Mouse (Mus musculus) hindbrain, embryonic 16.5 days (tissue): ENCODE data around the gene Krtap29-1. TPM values are rescaled to one million over a fixed set of nuclear protein-coding genes. Genes with fewer than 3 reads are reported as not detected.

ENCODE experiments used
- ATAC-seq: fragments of 200-750 bp; cut with Nextera tagmentation; 2 replicates; pipeline ENCODE4 v1.8.0; 2017; ENCODE audit warnings: moderate TSS enrichment, moderate library complexity
- H3K27ac ChIP-seq: fragments of 300-500 bp; sonication (generic); 2 replicates; pipeline ENCODE4 v1.5.1; 2014; ENCODE audit warnings: low read depth, mild to moderate bottlenecking, control low read depth, low read length, moderate library complexity
- H3K27me3 ChIP-seq: fragments of 300-500 bp; sonication (generic); replicated peaks from 2 replicates; pipeline ENCODE4 v1.6.1; 2014; ENCODE audit warnings: low read length; ENCODE audit not compliant: control insufficient read depth, insufficient read depth
- H3K36me3 ChIP-seq: fragments of 300-500 bp; sonication (generic); 2 replicates; pipeline ENCODE4 v1.6.1; 2014; ENCODE audit warnings: mild to moderate bottlenecking, low read length, moderate library complexity, mixed read lengths; ENCODE audit not compliant: control insufficient read depth, insufficient read depth
- H3K4me1 ChIP-seq: fragments of 300-500 bp; sonication (generic); 2 replicates; pipeline ENCODE4 v1.6.1; 2014; ENCODE audit warnings: low read depth, low read length; ENCODE audit not compliant: control insufficient read depth, insufficient read depth
- H3K4me2 ChIP-seq: fragments of 300-500 bp; sonication (generic); 2 replicates; pipeline ENCODE4 v1.6.1; 2014; ENCODE audit warnings: mild to moderate bottlenecking, low read length, control low read depth, moderate library complexity
- H3K4me3 ChIP-seq: fragments of 300-500 bp; sonication (generic); 2 replicates; pipeline ENCODE4 v1.5.1; 2014; ENCODE audit warnings: mild to moderate bottlenecking, low read length, control low read depth, moderate library complexity
- H3K9ac ChIP-seq: fragments of 300-500 bp; sonication (generic); 2 replicates; pipeline ENCODE4 v1.6.1; 2014; ENCODE audit warnings: low read depth, mild to moderate bottlenecking, control low read depth, low read length, moderate library complexity
- H3K9me3 ChIP-seq: fragments of 300-500 bp; sonication (generic); 2 replicates; pipeline ENCODE4 v1.6.1; 2014; ENCODE audit warnings: mild to moderate bottlenecking, low read length, moderate library complexity; ENCODE audit not compliant: control insufficient read depth
- WGBS: fragments of 180-500 bp; shearing (Covaris S2); extraction: QIAGEN DNeasy Blood & Tissue Kit; methylation state at CpG from one replicate; pipeline ENCODE4 v1.1.7; 2014; 5-methylcytosine and 5-hydroxymethylcytosine counted together
- polyA plus RNA-seq: library from polyadenylated mRNA; unstranded; fragments of >200 nt; fragmentation: Nextera tagmentation; extraction: Ambion mirVana; gene quantifications from 2 replicates; pipeline ENCODE4 v1.2.1, GENCODE M21; 2015

Gene Krtap29-1
- not detected in 2 replicates for polyA plus RNA-seq

DNA sequence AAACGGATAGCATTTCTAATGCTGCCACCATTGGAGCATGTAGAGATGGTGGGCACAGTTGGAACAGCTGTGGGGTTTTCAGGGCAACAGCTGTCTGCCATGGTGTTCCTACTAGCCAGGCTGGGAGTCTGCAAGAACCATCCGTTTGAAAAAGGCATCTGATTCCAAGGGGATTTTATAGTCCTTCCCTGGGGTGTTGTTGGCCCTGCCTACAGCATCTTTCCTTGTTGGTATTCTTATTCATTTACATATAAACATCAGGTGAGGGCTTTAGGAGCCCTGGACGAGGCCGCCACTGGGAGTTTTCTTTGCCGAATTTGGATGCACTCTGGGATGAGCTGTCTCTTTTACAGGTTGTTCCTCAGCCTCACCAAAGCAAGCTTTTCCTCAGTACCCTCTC lies at the start of gene Krtap29-1:
Gene Krtap29-1 (minus strand): TSS at position 101 of the 400 bp plus-strand sequence.
- Histone ChIP-seq H3K4me1 (no peaks in the 10 kb centered on the region), H3K36me3 (no peaks in the 10 kb centered on the region), H3K27ac (no peak within 1 kb of the TSS), H3K4me3 (no peak within 1 kb of the TSS), H3K9me3 (no peaks in the 10 kb centered on the region), H3K27me3 (0 out of 2 replicates have a peak, but pooled peaks cover 2% of the 10 kb centered on the region), H3K9ac (no peak within 1 kb of the TSS), H3K4me2 (no peak within 1 kb of the TSS)
- 69% methylated on average over 5 of the region's 5 CpGs for WGBS
- no peak for ATAC-seq

DNA sequence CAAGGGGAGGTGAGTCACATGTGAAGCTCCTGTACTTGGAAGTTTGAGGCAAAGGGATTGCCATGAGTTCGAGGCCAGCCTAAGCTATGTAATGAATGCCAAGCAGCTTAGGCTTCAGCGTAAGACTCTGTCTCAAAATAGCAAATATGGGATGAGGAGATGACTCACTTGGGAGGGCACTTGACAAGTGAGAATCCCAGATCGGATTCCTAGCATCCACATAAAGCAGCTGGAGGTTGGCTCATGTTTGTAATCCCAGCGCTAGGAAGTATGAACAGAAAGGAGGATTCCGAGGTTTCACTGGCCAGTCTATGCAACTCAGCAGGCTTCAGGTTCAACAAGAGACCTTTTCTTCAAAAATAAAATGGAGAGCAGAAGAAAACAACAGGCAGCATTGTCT lies 42.6 kb upstream of the Krtap29-1 start:
- WGBS, result 85% methylated on average over 5 of the region's 5 CpGs
- Histone ChIP-seq H3K27ac (no peak overlapping the region), H3K36me3 (no peaks in the 10 kb centered on the region), H3K4me3 (no peak overlapping the region), H3K9ac (no peak overlapping the region), H3K9me3 (no peaks in the 10 kb centered on the region), H3K27me3 (no peaks in the 10 kb centered on the region), H3K4me1 (no peaks in the 10 kb centered on the region), H3K4me2 (no peak overlapping the region)
- no peak for ATAC-seq

DNA sequence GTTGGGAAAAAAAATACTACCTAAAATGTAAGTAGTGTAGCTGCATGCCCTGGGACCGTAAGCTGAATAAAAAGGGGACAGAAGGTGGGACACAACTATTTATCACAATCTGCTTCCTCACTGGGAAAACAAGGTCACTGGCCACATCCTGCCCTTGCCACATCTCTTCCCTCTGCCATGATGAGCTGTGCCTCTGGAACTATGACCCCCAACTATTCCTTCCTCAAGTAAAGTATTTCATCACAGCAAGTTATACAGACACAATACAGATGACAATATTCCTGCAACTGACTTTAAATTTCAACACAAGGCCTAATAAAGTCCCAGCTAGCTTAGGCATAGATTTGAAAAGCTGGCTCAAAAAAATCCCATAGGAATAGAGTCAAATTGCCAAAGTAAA lies 40.6 kb upstream of the Krtap29-1 start:
- no peaks in the 10 kb centered on the region for H3K27me3 ChIP-seq
- ATAC-seq, result no peak
- no peak overlapping the region for H3K9ac ChIP-seq
- 85% methylated on average over 1 of the region's 1 CpGs for WGBS
- no peak overlapping the region for H3K4me2 ChIP-seq
- H3K27ac ChIP-seq, result no peak overlapping the region
- no peaks in the 10 kb centered on the region for H3K4me1 ChIP-seq
- no peaks in the 10 kb centered on the region for H3K9me3 ChIP-seq
- no peaks in the 10 kb centered on the region for H3K36me3 ChIP-seq
- H3K4me3 ChIP-seq, result no peak overlapping the region

DNA sequence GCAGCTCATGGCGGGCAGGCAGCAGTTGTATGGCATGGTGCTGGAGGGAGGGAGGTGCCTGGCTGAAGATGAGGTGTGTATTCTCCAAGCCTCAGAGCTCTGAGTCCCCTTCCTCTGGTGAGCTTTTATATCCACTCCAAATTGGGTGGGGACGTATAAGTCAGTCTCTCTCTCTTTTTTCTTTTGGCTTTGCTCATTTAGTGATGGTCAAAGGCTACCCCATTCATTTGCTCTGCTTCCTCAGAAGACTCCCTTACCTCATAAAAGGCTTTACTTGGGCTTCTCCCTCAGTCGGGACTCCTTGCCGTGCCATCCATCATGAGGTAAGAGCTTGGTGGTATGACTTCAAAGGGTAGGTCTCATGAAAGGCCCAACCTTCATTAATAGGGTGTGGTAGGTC lies 37.3 kb upstream of the Krtap29-1 start, which contains the start of gene Krt33a:
Gene Krt33a (minus strand): TSS at position 101 of the 400 bp plus-strand sequence.
- no peak within 1 kb of the TSS for H3K27ac ChIP-seq
- no peak within 1 kb of the TSS for H3K4me2 ChIP-seq
- no peak within 1 kb of the TSS for H3K9ac ChIP-seq
- WGBS, result 85% methylated on average over 4 of the region's 4 CpGs
- H3K4me3 ChIP-seq, result no peak within 1 kb of the TSS
- no peaks in the 10 kb centered on the region for H3K27me3 ChIP-seq
- no peak for ATAC-seq
- H3K36me3 ChIP-seq, result no peaks in the 10 kb centered on the region
- no peaks in the 10 kb centered on the region for H3K4me1 ChIP-seq
- H3K9me3 ChIP-seq, result no peaks in the 10 kb centered on the region

DNA sequence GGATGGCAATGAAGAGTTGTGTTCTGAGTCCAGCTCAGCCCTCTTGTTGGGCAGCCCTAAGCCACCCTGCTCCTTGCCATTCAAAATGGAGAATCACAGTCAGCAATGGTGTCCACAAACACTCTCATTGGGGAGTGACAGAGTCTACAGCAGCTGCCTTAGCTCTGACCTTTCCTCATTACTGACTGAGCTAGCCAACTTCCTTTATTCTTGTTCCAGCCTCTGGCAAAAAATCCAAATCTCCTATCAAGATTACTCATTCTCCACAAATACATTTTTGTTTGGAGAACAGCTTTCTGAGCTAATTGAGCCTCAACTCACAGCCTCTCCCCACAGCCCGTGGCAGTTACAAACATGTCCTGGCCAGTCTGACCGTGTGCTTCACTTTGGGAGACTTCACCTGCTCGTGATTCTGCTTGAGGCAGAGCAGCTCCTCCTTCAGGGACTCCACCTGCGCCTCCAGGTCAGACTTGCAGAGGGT lies 34.9 kb upstream of the Krtap29-1 start:
- Histone ChIP-seq H3K36me3 (no peaks in the 10 kb centered on the region), H3K4me1 (no peaks in the 10 kb centered on the region), H3K9ac (no peak overlapping the region), H3K4me3 (no peak overlapping the region), H3K27me3 (no peaks in the 10 kb centered on the region), H3K9me3 (no peaks in the 10 kb centered on the region), H3K4me2 (no peak overlapping the region), H3K27ac (no peak overlapping the region)
- ATAC-seq, result no peak
- 81% methylated on average over 4 of the region's 4 CpGs for WGBS

DNA sequence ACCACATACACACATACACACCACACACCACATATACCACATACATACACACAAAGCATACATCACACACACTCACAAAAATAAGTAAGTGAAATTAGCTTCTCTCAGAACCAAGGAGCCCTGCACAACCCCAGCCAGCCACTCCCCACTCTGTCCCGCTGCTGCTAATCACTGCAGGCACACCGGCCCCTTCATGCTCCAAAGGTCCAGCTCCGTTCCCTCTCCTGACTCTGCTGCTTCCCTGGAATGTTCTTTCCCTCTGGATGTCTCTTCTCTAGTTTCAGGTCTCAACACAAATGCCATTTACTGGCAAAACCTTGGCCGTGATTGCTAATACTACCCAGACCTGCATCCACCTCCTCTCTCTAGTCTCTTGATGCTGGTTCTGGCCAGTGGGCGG lies 31.8 kb upstream of the Krtap29-1 start:
- no peaks in the 10 kb centered on the region for H3K9me3 ChIP-seq
- H3K27me3 ChIP-seq, result no peaks in the 10 kb centered on the region
- no peak for ATAC-seq
- no peaks in the 10 kb centered on the region for H3K36me3 ChIP-seq
- H3K4me3 ChIP-seq, result no peak overlapping the region
- H3K4me2 ChIP-seq, result no peak overlapping the region
- WGBS, result 81% methylated on average over 5 of the region's 5 CpGs
- no peak overlapping the region for H3K9ac ChIP-seq
- no peaks in the 10 kb centered on the region for H3K4me1 ChIP-seq
- H3K27ac ChIP-seq, result no peak overlapping the region

DNA sequence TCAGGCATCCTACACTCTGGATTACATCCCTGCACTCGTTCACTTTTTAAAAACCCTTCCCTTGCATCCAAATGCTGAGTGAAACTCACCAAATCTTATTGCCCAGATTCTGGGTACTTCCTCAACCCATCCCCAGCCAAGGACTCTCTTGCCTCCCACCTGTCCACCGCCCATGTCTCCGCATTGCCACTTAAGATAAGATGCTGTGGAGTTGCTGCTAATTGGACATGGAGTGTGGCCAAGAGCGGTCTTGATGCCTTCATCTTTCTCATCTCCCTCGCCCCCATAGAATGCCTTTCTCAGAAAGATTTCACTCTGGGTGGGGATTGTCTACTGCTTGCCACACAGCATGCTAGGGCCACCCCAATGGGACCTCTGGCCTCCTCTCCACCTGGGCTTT lies 29.5 kb upstream of the Krtap29-1 start:
- WGBS, result 86% methylated on average over 5 of the region's 5 CpGs
- Histone ChIP-seq H3K27ac (no peak overlapping the region), H3K9me3 (no peaks in the 10 kb centered on the region), H3K9ac (no peak overlapping the region), H3K4me3 (no peak overlapping the region), H3K36me3 (no peaks in the 10 kb centered on the region), H3K4me1 (no peaks in the 10 kb centered on the region), H3K4me2 (no peak overlapping the region), H3K27me3 (no peaks in the 10 kb centered on the region)
- no peak for ATAC-seq

DNA sequence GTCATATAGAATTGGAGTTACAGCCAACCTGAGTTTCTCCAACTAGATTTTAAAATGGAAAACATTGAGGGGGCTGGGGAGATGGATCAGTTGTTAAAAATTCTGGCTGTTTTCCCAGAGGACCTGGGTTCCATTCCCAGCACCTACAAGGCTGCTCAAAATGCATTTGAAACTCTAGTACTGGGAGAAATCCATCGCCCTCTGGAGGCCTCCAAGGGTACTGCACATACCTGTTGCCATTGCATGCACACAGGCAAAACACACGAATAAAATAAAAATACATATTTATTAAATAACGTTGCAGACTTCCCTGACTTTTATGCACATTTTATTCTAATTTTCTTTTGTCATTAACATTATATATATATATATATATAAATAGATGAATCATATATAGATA lies 27.8 kb upstream of the Krtap29-1 start:
- Histone ChIP-seq H3K4me2 (no peak overlapping the region), H3K4me3 (no peak overlapping the region), H3K9me3 (0 out of 2 replicates have a peak, but pooled peaks cover 3% of the 10 kb centered on the region), H3K4me1 (no peaks in the 10 kb centered on the region), H3K36me3 (no peaks in the 10 kb centered on the region), H3K27ac (no peak overlapping the region), H3K27me3 (no peaks in the 10 kb centered on the region), H3K9ac (no peak overlapping the region)
- ATAC-seq, result no peak
- WGBS, result 54% methylated on average over 3 of the region's 3 CpGs

DNA sequence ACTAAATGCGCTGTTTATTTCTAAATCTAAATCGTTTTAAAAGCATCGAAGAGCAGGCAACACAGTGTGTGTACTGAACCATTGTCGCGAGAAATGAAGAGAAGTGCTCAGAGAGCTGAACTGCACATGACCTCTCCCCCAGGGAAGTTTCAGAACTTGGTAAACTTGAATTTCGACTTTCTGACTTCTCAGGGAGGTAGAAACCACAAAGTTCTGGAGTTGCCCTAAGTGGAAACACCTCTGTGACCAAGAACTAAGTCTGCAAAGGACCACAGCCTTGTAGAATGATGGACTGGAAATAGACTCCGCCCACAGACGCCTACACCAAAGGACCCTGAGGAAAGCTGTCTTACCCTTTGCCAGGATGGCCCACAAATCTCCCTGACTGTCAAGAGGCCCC lies 27.1 kb upstream of the Krtap29-1 start:
- H3K4me3 ChIP-seq, result no peak overlapping the region
- H3K9ac ChIP-seq, result no peak overlapping the region
- ATAC-seq, result no peak
- H3K27ac ChIP-seq, result no peak overlapping the region
- H3K9me3 ChIP-seq, result 0 out of 2 replicates have a peak, but pooled peaks cover 3% of the 10 kb centered on the region
- H3K4me2 ChIP-seq, result no peak overlapping the region
- WGBS, result 91% methylated on average over 8 of the region's 8 CpGs
- H3K27me3 ChIP-seq, result no peaks in the 10 kb centered on the region
- H3K4me1 ChIP-seq, result no peaks in the 10 kb centered on the region
- no peaks in the 10 kb centered on the region for H3K36me3 ChIP-seq

DNA sequence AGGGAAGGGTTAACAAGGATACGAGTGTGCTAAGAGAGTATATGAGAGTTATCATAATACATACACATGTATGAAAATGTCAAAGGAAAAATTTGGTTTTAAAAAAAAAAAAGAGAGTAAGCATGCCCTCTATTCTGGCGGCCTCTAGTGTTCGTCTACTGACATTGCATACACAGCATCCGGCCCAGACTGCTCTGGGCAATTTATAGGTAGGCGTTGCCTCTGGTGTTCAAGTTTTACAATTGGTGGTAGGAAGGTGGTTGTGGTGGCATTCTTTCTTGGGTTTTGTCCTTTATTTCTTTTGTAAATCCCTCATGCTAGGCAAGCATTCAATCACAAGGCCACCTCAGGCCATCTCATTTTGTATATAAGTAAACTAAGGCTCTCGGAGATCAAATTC lies 26.0 kb upstream of the Krtap29-1 start:
- H3K27me3 ChIP-seq, result no peaks in the 10 kb centered on the region
- 25% methylated on average over 6 of the region's 6 CpGs for WGBS
- no peak for ATAC-seq

More for the DNA sequence above, 26.0 kb upstream of the Krtap29-1 start:
- H3K36me3 ChIP-seq, result no peaks in the 10 kb centered on the region
- no peak overlapping the region for H3K9ac ChIP-seq
- no peak overlapping the region for H3K4me2 ChIP-seq
- H3K9me3 ChIP-seq, result 0 out of 2 replicates have a peak, but pooled peaks cover 3% of the 10 kb centered on the region
- H3K27ac ChIP-seq, result no peak overlapping the region
- no peaks in the 10 kb centered on the region for H3K4me1 ChIP-seq
- no peak overlapping the region for H3K4me3 ChIP-seq
